Mouse (Mus musculus) cerebellum, adult 8-10 months (tissue): ENCODE measurements around the gene Caml.
"Not testable (repeated sequence)": the region's sequence is repeated elsewhere in the genome, so short reads cannot be mapped to it uniquely, and the experiment has no call there.

ENCODE experiments used
- DNase-seq: peaks from one replicate; pipeline ENCODE4 v3.0.0; 2022

Gene Caml

DNA sequence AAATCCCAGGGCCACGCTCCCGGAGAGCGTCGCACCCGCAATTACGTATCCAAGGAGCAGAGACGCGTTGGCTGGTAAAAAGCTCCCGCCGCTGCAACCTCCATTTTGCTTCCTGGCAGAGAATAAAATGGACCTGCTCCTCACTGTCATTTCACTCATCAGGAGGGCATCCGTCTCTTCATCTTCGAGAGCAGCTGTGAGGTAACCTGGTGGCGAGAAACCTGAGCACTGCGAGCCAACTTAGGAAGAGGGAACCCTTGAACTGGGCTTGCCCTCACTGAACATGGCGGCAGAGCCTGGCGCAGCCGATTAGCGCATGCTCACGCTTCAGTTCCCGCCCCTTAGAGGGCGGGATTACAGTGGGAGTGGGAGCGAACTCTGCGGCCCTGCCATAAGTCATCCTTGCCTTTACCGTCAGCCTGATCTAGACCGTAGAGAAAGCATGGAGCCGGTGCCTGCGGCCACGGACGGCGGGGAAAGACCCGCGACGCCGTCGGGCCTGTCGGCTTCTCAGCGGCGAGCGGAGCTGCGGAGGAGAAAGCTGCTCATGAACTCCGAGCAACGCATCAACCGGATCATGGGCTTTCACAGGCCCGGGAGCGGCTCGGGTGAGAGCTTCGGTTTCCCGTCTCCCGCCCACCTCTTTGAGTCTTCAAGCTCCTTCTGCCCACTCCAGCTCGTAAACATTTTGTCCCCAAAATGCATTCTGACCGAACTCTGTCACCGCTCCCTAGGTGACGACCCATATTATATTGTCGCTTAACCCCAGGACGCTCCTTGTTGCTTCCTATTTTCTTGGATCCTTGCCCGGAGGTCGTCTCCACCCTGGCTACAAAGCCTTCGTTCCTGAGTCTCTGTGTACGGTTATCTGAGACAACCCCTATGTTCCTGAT, at the start of gene Caml:
TSS of gene Caml (plus strand) at position 357 of the 893 bp plus-strand sequence.
- DNase-seq = peak; percentile 87

DNA sequence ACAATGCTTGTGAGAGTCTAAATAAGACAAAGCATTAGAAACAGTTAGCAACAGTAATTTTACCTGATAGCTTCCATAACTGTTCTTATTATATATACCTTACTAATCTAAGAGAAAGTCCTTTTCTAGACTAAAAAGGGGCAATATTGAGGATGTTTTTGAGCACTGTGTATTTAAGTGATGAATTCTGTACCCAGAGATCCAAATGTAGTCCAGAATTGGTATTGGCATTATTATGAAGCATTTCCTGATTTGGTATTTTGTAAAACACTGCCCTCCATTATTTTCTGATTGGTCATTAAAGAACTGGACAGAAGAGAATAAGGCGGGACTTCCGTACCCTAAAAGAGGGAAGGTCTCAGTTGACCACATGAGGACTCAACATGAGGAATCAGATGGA, 49.4 kb upstream of the Caml start, which contains the start of gene Tmed9:
TSS of gene Tmed9 (plus strand) at position 301 of the 400 bp plus-strand sequence.
- no peak for DNase-seq

DNA sequence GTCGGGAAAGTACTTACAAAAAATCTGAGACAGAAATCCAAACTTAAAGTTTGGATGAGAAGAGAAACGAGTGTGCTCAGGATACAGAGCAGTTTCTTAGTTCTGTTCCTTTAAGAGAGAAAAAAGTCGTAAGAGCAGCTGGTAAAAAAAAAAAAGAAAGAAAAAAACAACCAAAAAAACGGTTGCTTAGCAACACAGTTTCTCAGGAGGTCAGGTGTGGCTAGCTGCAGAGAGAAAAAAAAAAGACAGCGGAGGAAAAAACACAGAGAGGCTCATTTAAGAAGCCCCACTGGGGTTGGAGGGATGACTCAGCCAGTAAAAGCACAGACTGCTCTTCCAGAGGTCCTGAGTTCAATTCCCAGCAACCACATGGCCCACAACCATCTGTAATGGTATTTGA, 48.5 kb upstream of the Caml start:
- DNase-seq = no peak

DNA sequence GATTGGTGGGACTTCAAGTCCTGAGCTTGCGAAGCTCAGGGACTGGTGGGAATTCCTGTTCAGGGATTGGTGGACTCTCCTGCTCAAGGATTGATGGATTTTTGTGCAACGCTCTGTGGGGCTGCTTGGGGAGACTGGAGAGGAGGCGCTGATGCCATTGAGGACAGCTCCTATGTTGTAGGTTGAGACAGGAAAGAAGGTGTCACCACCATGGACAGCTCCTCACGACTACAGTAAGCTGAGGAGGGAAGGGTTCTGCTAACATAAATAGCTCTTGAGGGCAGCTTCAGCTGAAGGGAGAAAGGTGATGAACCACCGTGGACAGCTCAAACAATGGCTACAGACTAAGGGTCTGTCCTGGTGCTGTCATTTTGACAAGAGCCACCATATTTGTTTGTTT, 46.9 kb upstream of the Caml start:
- no peak for DNase-seq

DNA sequence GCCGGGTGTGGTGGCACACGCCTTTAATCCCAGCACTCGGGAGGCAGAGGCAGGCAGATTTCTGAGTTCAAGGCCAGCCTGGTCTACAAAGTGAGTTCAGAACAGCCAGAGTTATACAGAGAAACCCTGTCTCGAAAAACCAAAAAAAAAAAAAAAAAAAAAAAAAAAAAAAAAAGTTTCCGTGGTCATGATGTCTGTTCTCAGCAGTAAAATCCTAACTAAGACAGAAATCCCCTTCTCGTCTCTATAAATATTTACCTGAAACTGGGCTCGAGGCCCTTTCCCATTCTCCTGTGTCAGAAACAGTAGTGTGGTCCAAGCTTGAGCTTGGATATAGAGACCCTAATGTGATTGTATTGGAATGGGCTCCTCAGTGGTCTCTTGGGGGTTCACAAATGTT, 45.9 kb upstream of the Caml start:
- not testable (repeated sequence) for DNase-seq

DNA sequence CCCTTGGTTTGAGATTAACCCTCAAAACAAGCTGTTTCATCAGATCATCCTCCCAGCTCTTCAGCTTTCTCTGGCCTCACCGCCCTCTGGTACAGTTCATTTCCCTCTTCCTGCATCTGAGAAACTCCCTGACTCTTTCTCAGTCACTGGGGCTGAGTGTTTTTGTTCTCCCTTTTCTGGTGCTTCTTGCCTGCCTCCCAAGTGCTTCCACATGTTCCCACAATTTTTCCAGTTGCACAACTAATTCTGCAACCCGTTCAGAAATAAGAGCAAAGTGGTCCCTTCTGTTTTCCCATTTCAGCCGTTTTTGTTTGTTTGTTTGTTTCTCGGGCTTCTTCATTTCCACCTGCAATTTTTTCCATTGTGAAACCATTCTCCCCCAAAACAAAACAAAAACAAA, 44.7 kb upstream of the Caml start:
- no peak for DNase-seq

DNA sequence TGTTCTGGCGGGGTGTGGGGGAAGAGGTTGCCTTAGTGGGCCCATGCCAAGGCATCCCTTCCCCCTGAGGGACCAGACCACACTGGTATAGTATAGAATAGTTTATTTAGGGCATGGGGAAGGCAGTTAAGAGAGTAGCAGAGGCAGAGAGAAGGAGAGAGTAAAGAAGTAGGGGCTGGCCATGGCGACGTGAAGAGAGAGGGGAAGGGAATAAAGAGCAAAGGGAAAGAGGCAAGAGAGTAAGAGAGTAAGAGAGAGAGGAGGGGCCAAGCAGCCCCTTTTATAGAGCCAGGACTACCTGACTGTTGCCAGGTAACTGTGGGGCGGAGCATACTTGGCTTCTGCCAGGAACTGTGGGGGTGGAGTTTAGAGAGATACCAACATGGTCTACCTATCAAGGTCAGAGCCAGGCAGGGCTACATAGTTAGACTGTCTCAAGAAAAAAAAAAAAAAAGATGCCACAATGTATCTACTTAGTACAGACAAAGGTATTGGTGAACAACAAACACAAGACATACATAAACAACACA, 30.8 kb upstream of the Caml start:
- no peak for DNase-seq

DNA sequence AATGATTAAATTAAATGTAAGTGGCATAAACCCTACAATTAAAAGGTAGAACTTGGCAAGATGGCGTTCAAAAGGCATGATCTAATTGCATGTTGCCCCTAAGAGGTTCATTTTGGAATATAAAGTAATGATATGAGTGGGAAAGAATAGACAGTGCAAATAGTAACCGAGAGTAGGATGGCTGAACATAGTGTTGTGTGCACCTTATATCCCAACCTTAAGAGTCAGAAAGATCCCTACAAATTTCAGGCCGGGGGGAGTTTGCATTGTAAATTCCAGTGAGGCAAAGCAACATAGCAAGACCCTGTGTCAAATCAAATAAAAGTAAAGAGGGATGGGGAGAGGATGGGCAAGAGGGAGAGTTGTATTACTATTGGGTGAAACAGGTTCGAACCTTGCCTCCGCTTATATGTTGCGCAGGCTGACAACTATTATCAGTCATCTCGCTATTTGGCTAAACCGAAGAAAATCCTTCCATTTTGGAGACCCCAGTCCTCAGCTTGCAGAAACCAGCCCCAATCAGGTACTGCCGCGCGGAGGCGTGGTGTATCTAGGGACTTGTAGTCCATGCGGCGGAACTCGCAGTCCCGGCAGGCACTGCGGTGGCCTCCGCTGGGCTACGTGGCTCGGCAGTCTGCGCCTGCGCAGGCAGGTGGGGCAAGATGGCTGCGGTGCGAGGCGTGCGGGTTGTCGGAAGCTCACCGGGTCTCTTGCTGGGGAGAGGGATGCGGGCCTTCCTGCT, 30.1 kb upstream of the Caml start:
- peak; percentile 97 for DNase-seq

DNA sequence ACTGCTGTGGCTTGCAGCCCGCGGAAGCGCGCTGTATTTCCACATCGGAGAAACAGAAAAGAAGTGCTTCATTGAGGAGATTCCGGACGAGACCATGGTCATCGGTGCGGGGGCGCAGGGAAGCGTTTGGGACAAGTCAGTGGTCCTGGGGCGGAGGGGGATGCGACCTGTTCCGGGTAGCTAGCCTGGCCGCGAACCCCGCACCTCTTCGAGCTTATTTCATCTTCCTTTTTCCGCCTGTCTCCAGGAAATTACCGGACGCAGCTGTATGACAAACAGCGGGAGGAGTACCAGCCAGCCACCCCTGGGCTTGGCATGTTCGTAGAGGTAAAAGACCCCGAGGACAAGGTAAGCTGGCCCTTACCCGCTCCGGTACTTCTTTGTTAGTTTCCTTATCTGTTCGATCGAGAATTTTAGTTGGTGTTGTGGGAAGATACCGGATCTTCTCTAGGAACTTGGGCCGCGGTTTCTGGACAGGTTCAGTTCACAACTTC, 29.5 kb upstream of the Caml start:
- DNase-seq = no peak

DNA sequence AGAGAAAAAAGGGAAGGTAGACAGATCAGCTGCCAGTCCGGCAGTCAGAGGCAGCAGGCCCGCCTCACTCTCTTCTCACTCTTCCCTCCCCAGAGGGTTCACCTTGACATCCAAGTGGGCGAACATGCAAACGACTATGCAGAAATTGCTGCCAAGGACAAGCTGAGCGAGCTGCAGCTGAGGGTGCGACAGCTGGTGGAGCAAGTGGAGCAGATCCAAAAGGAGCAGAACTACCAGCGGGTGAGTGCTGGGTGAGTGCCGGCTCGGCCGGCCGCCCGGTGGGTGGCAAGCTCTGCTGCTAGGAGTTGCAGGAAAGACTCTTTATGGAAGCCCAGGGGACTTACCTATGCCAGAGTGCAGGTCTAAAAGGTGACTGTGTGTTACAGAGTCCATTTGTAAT, 27.4 kb upstream of the Caml start:
- DNase-seq = peak; percentile 48

DNA sequence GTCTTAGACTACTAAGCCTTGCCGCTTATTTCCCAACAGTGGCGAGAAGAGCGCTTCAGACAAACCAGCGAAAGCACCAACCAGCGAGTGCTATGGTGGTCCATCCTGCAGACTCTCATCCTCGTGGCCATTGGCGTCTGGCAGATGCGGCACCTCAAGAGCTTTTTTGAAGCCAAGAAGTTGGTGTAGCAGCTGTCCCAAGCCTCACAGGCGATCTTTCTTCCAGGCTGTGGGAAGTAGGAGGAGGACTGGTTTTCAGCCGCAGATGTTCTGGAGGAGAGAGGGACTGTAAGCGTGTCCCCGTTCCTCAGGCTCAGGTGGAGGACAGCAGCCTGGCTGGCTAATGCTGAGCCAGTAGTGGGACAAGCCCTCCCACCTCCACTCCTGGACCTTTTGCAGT, 26.0 kb upstream of the Caml start:
- DNase-seq = no peak

DNA sequence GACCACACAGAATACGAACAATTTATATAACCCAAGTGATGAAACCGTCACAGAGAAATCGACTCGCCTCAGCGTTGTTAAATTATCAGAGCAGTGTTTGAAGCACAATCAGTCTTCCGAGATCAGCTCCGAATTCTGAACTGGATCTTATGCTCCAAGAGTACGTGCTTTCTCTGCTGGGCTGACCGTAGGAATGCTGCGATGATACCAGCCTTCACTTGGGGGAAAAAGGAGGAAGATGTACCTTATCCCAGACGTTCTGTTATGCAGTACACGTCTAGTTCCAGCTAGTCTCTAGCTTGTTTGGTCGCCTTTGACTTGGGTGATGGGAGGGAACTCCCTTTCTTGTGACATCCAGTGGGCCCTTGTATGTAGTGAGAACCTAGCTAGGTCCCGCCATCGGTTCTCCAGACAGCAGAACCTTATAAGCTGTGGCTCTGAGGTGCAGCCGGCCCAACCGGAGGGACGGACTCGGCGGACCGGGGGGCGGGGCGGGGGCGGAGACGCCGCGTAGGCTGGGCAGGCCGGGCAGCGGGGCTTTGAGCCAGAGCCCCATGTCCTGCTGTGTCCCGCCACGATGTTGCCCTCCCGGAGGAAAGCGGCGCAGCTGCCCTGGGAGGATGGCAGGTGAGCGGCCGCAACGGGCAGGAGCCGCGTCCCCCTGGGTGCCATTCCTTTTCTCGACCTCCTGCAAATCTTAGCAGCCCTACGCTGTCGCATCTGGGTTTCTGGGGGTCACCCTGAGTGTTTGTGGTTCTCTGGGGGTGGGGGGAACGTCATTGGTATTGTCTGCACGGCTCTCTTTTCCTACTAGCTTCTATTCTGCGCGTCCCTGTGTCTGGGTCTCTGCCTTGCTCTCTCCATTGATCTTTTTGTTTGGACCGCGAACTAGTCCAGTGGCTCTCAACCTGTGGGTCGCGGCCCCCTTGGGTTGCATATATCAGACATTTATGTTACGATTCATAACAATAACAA, 23.0 kb upstream of the Caml start, which contains the start of gene B4galt7:
TSS of gene B4galt7 (plus strand) at position 331 of the 975 bp plus-strand sequence.
- DNase-seq = peak; percentile 82

DNA sequence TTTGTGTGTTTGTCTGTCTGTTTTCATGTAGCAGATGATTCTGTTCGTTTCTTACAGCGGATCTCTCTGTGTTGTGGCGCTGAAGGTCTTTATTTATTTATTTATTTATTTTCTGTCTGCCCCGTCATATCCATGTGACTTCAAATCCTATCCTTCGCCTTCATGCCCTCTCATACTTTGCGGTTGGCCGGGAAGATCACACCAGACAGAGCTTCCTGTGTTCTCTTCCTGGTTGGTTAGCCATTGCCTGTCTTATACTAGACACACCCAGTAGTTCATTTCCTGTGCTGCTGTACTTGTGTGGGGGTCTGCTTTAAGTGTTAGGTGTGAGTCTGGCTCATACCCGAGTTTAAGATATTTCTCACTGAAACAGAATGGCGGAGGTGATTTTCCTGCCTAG, 22.1 kb upstream of the Caml start:
- no peak for DNase-seq

DNA sequence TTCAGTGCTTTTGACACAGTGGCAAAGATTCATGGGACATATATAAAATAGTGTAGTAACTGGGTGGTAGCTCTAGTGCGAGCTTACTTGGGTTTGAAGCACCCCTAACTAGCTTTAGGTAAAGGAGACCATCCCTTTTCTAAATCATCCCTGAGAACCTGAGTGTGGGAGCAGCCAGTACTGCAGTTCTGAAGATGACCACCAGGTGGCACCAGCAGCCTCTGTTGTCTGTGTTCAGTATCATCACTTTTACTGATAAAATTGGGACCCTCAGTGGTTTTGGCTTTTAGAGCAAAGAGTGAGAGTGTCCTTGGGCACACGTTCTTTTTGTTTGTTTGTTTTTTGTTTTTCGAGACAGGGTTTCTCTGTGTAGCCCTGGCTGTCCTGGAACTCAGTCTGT, 21.2 kb upstream of the Caml start:
- peak; percentile 83 for DNase-seq

DNA sequence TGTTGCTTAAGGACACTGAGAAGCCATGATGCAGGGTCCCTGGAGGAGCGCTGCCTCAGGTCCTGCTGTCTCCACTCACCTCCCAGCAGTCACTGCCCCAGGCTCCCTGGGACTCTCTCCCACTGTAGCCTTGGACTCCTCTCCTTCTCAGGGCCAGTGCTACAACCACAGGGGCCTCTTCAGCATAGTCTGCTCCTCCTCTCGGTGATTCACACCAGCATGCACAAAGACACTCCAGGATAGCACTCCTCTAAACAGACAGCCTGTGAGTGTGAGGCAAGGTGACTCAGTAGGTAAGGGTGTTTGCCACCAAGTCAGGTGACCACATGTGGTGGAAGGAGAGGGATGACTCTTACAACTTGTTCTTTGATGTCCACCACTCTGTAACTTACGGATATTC, 18.2 kb upstream of the Caml start:
- DNase-seq = no peak

DNA sequence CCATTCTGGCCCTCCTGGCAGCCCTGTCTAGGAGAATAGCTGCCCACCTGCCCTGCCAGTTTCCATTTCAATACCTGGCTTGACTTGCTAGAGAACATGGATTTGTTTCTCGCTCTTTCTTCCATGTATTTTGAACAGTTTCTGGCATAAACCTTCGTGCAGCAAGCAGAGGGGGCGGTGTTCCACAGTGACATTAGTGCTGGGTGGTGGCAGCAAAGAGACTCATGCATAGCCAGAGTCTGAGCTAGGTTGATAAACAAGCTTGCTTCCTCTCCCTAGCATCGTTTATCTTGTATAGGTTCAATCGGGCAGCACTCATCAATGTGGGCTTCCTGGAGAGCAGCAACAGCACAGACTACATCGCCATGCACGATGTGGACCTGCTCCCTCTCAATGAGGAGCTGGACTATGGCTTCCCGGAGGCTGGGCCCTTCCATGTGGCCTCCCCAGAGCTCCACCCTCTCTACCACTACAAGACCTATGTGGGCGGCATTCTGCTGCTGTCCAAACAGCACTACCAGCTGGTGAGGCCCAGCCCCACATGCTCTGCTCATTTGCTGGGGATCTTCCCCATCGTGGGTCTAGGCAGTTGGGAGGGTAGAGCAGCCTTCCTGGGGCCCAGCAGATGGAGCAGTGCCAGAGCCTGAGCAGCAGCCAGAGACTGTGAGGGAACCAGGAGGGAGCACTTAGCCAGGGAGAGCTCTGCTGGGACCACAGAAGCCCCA, 15.7 kb upstream of the Caml start:
- DNase-seq = no peak

DNA sequence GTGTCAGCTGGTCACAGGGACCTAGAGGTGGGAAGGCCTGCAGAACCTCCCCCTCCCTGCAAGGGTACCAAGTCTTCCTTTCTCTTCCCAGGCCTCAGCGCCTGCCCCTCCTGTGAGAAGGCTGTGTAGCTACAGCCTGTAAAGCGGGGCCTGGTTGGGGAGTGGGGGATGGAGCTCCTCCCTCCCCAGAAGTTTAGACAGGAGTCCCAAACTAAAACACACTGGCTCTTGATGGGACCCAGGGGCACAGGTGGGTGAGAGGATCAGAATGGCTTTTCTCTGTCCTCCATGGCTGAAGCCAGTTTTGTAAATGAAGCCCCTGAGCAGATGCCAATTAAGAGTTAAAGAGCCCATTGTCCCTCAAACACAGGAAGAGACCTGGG, 15.2 kb upstream of the Caml start:
- DNase-seq = no peak

DNA sequence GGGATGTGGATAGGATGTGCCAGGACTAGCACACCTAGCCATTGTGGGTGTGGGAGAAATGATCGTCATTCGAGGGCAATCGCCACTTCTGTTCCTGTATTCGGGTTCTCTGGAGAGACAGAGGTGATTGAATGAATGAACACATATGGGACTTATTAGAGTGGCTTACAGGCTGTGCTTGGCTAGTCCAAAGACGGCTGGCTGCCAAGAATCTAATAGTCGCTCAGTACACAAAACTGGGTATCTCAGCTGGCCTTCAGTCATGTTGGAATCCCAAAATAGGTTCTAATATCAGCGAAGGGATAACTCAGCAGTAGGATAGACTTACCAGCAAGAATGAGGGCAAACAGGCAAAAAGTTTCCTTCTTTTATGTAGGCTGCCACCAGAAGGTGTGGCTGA, 10.8 kb upstream of the Caml start:
- DNase-seq = no peak

DNA sequence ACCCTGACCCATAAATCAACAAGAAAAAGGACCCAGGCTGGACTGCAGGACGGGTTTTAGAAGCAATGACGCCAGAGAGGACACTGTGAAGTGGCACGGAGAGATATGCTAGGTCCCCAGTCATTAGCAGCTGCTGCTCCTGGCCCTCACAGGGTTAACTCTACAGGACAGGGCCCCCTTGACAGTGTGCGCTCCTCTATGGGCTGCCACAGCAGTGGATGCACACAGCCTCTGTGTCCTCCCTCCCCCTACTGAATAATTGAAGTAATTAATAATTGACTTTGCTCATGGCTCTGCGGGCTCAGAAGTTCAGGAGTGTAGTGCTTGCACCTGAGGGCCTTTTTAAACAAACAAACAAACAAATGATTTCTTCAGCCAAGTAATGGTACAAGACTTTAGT, 9.3 kb upstream of the Caml start:
- no peak for DNase-seq

DNA sequence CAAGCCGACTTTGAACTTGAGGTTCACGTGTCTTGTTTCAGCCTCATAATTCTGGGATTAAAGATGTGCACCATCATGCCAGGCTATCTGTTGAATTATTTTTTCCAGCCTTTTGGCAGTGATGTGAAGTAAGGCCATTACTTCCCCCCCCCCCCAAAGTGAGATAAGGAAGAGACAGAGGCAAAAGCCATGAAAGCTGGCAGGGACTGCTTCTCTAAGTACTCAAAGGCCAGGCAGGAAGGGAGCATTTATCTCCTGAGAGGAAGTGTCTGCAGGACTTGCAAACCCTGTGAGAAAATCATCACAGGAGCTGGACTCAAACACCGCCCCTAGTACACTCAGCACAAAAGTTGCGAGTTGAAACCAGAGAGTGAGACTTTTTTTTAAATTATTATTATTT, 3.5 kb upstream of the Caml start:
- no peak for DNase-seq

DNA sequence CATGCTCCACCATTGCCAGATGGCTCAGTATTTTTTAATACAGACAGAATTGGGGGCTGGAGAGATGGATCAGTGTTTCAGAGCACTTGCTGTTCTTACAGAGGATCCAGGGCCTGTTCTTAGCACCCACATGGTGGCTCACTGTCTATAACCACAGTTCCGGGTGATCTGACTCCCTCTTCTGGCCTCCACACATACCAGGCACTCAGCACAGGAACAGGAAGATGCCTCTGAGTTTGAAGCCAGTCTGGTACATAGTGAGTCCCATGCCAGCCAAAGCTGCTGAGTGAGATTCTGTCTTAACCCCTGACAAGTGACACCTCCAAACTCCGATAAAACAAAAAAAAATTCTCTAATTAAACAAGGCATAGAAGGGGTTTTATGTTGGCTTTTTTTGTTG, 2.5 kb upstream of the Caml start:
- no peak for DNase-seq

DNA sequence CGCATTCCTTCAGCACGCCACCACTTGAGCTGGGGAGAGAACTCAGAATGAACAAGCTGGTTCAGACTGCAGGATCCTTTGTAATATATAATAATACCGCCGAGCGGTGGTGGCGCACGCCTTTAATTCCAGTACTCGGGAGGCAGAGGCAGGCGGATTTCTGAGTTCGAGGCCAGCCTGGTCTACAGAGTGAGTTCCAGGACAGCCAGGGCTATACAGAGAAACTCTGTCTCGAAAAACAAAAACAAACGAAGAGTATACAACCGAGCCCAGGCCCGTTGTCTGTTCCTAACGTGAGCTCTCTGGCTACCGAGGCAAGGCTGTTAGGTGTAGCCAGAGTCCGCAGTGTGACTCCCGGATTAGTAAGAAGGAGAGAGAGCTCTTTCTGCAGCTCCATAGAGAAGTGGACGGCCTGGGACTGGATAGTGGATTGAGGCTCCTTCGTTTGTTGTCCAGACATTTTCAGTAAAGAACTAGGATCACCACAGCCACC, 603 bp upstream of the Caml start:
- DNase-seq = not testable (repeated sequence)
